Mouse (Mus musculus) right cerebral cortex, postnatal 4 days (tissue): ENCODE results near the gene Pik3r5.

Source experiments
- DNase-seq: peaks from one replicate; pipeline ENCODE4 v3.0.0-alpha.2; 2022

Pik3r5 gene

GRCm38 (mm10) chr11:68533971-68534475 lies 102.1 kb downstream of the Pik3r5 start:
- DNase-seq, result no peak

GRCm38 (mm10) chr11:68536026-68536425 lies 104.1 kb downstream of the Pik3r5 start:
- no peak for DNase-seq

GRCm38 (mm10) chr11:68536465-68536864 lies 104.5 kb downstream of the Pik3r5 start:
- DNase-seq, result no peak

GRCm38 (mm10) chr11:68539621-68540020 lies 107.7 kb downstream of the Pik3r5 start:
- no peak for DNase-seq

DNA sequence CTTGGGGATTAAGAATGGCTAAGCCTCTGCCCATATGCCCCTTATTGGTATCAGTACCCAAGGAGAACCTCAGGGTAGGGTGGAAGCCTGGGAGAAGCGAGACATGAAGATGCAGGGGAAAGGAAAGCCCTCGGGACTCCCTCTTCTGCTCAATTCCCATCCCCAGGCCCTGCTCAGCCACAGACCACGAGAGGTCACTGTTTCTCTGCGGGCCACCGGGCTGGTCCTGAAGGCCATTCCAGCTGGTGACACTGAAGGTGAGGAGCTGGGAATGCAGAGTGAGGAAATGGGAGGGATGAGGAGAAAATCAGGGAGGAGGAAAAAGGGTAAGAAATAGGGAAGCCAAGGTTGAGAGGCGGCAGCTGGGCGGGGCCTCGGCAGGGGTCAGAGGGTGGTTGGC lies 112.6 kb downstream of the Pik3r5 start:
- DNase-seq, result no peak

- no peak for DNase-seq
These were observed 113.3 kb downstream of the Pik3r5 start for GRCm38 (mm10) chr11:68545172-68545571.

GRCm38 (mm10) chr11:68545682-68546222 lies 113.8 kb downstream of the Pik3r5 start:
- no peak for DNase-seq
